Mouse (Mus musculus) heart, adult 18-20 months (tissue): Measurements from ENCODE around the gene Slc6a2. TPM values are rescaled to one million over a fixed set of nuclear protein-coding genes. Genes with fewer than 3 reads are reported as not detected.
A peak's percentile ranks its signal among the peaks of the same experiment; 100 is the strongest.

Experiments used
- DNase-seq, 2 experiments: peaks; one replicate each; pipeline ENCODE4 v3.0.0; 2021 to 2022; ENCODE audit warnings: mixed read lengths in 1 of 2
- microRNA-seq, 2 experiments: library from miRNA; unstranded; fragments of <30 nt; microRNA quantifications; one replicate each; pipeline ENCODE4 v1.2.0; 2022
- total RNA-seq, 2 experiments: library from RNA; stranded (reverse); gene quantifications; 2 replicates each; pipeline ENCODE4 v1.2.3; 2021

The Slc6a2 gene
- total RNA-seq, 2 experiments from 2014 or later, result 0.07 to 0.13 TPM

DNA sequence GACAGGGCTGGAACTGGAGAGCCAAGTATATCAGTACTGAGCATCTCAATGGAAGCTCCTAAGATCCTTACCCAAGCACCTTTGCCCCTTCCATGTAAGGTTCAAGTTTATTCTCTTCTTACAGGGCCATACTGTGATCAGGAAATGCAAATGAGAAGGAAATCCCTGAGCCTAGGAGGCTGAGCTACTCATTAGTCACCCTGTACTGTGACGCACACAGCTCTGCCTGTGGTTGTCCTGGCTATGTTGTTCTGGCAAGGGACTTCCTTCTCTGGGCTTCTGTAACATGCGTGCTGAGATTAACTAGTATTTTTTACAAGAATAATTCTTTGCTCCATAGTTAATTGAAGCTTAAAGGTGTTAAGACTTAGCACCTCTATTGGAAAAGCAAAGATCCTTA, 70.8 kb downstream of the Slc6a2 start:
- DNase-seq, result no peak

- DNase-seq, result no peak
Measured at GRCm38 (mm10) chr8:93038831-93039230, 79.0 kb downstream of the Slc6a2 start.

- peak in 1 of 2 experiments; percentile 12 for DNase-seq
Measured at GRCm38 (mm10) chr8:93040256-93040655, 80.4 kb downstream of the Slc6a2 start.

GRCm38 (mm10) chr8:93040776-93041567, 81.1 kb downstream of the Slc6a2 start:
- DNase-seq, result peak; percentile 63 to 77

DNA sequence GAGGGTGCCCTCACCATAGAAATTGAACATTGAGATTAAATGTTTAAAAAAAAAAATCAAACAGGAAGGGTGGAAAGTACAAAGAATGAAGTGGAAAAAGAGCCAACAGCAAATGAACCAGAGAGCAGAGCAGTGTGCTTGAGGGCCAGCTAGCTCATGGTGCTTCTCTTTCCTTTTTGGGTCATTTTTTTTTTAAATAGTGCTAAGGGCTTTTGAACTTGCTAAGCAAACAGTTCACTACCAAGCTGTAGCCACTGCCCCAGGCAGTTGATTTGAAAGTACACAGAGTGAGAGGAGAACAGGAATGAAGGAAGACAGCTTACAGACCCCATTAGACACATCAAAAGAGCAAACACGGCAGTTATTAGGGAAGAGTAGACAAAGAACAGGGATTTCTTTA, 83.2 kb downstream of the Slc6a2 start:
- no peak for DNase-seq

DNA sequence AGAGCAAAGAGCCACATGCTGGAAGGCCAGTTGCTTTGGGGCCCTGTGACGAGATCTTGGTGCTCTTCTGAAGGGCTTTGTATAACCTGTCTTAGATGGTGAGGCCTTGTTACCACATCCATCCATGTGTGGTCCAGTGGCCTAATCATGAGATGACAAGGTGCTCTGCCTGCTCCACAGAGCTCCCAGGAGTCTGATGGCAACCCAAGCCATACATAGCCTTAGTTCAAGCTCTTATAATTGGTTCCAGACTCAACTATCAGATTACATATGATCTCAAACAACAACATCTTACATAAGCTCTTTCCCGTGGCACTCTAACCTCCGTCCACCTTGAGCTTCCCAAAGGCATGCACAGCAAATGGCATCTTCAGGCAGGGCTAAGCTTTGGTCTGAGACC, 88.2 kb downstream of the Slc6a2 start, which contains the start of gene Ces1a:
Ces1a (minus strand) TSS at position 101 of the 400 bp plus-strand sequence.
- DNase-seq, result no peak

DNA sequence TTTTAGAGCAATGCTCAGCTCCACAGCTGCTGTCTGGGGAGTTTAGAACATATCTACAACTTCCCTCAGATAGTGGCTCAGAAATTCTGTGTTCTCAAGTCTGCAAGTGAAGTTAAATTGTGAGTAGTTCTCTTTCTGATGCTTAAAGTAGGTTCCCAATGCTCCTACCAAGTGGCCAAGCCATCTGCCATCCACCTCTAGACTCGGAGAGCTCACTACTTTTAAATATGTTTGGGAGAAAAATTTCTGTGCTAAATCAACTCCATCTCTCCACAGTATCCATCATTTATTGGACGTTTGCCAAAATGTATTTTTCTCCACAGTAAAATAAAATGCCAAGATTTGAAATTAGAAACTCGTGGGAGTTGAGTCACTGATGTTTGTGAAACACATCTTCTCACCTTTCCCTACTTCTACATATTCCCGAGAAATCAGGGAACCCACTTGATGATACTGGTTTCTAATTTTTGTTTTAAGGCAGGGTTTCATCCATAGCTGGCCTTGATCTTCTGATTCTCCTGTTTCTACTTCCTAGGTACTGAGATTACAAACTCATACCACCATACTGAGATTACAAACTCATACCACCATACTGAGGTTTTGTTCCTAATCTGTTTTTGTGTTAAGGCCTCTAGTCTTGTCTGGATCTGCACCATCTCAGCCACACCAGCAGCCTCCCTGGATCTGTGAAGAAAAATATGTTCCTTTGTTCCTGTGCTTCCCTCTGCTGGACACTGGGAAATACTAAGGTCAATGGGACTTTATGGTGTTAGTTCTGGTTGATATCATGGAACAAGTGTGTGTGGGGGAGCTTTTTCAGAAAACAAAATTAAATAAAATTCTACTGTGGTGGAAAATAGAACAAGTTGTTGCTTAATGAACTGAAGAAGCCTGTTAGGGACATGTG, 88.9 kb downstream of the Slc6a2 start:
- peak; percentile 19 to 28 for DNase-seq

Small RNAs within 50 kb of the gene (microRNA-seq; reads per million reads assigned to microRNA genes)
- gene Gm22151, result 0 reads per million in 2 experiments

Other genes with a start within 250 kb of the Slc6a2 start
- 10 to 100 TPM; 57.2 to 58.8 TPM for gene Mmp2, start 132.8 kb upstream of the Slc6a2 start, total RNA-seq
- gene Lpcat2, start 104.7 kb upstream of the Slc6a2 start, total RNA-seq, result 1 to 10 TPM; 1.1 to 1.2 TPM
- not detected for gene Capns2, start 58.7 kb upstream of the Slc6a2 start, total RNA-seq
- gene Ces1a, start 88.1 kb downstream of the Slc6a2 start, total RNA-seq, result not detected
- not detected for gene Ces1b, start 119.9 kb downstream of the Slc6a2 start, total RNA-seq
- not detected for gene Ces1c, start 171.2 kb downstream of the Slc6a2 start, total RNA-seq
- gene Ces1d, start 237.8 kb downstream of the Slc6a2 start, total RNA-seq, result 100 to 1,000 TPM; 229 to 343 TPM